Mouse (Mus musculus): ENCODE data around the gene Atp5d. TPM values are rescaled to one million over a fixed set of nuclear protein-coding genes. Genes with fewer than 3 reads are reported as not detected.
A peak's percentile ranks its signal among the peaks of the same experiment; 100 is the strongest.

Atp5d gene
- polyA plus RNA-seq (2015; fragmentation: Nextera tagmentation; extraction: Ambion mirVana) = 594 and 612 TPM in 2 replicates

DNA sequence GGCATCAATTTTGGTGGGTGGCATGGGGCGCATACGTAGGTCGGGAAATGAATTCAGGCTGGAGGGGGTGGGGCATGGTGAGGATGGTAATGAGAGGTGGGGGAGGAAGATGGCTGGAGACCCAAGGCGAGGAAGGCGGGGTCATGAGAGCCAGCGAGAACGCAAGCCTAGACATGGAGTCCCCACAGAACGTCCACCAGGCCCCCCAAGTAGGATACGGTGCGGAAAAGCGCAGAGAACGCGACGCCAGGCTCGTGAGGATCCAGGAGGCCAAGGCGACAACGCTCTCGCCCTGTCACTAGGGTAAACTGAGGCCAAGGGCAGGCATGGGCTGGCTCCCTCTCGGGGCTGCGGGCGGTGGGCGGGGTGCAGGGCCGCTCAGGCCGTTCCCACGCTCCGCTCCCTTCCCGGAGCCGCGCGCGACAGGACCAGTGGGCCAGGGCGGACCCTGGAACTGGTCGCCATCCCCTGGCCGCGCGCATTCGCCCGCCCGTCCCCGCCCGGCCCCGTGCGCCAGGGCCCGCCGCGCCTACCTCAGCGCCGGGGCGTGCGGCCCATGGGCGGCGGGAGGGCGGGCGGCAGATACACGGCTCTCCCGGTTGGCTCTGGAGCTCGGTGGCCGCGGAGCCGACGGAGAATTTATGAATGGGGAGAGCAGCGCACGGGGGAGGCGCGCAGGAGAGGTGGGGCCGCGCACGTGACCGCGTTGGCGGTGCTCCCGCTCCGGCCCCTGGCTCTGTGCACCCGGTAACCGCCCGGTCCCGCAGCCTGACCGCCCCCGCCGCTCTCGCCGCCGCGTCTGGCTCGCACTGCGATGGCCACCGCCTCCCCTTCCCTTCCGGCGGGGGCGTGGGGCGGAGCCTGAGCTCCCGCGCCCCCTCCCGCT lies at the start of gene Atp5d:
Atp5d (plus strand) TSS at position 80 of the 886 bp plus-strand sequence.
- Histone ChIP-seq H3K9me3 (replicated peaks) (no peaks in the 10 kb centered on the region), H3K9ac (peak within 1 kb of the TSS; percentile 90), H3K27ac (peak within 1 kb of the TSS; percentile 83), H3K4me2 (peak within 1 kb of the TSS; percentile 98), H3K4me3 (replicated peaks) (peak within 1 kb of the TSS; percentile 74), H3K4me1 (peaks cover 68% of the 10 kb centered on the region), H3K27me3 (peaks cover 33% of the 10 kb centered on the region), H3K36me3 (peaks cover 21% of the 10 kb centered on the region)
- WGBS = under 1% methylated on average over 81 of the region's 94 CpGs
- peak; percentile 4; the same call in 1 of the 2 replicates for ATAC-seq (replicated peaks; ENCODE audit: low FRiP score)

DNA sequence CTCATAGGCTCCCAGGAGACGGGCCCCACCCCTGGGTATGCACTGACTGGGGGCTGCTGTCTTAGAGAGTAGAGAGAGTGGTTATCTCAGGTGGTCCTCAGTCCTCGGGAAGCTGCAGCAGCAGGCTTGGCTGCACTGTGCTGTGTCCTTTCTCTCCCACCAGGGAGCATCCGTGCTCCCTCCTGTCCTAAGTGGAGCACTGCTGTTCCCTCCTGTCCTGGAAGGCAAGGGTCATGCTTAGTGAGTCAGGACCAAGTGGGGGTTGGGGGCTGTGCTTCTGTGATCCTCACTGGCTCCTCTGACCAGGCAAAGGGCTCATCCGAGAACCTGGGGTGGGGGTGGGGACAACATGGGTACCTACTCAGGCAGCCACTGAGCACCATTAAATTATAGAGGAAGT lies 49.3 kb upstream of the Atp5d start:
- Histone ChIP-seq H3K27me3 (no peaks in the 10 kb centered on the region), H3K4me3 (replicated peaks) (no peak overlapping the region), H3K27ac (0 out of 2 replicates have a peak overlapping the region, but pooled peaks have one; percentile 18), H3K36me3 (peaks cover 15% of the 10 kb centered on the region), H3K4me2 (no peak overlapping the region), H3K9ac (no peak overlapping the region), H3K4me1 (peaks cover 43% of the 10 kb centered on the region), H3K9me3 (replicated peaks) (no peaks in the 10 kb centered on the region)
- 0 out of 2 replicates have a peak, but pooled peaks have one; percentile 5 for ATAC-seq (replicated peaks; ENCODE audit: low FRiP score)
- WGBS = 43% methylated on average over 4 of the region's 4 CpGs

DNA sequence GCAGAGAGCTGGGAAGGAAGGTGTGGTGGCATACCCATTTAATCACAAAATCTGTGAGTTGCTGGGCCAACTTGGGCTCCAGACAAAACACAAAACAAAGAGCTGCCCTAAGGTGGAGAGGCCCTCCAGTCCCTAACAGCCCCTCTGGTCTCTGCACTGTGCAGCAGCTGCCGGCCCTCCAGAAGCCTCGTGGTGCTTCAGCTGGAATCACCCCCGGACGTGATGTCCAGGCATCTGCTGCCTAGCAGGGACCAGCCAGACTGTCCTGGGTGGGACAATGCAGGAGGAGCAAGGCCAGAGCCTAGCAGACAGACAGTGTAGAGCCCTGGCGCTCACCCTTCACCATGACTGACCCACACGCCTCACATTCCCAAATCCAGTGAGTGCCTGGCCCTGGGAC lies 46.9 kb upstream of the Atp5d start:
- Histone ChIP-seq H3K9ac (no peak overlapping the region), H3K36me3 (no peaks in the 10 kb centered on the region), H3K4me3 (replicated peaks) (no peak overlapping the region), H3K4me2 (no peak overlapping the region), H3K4me1 (peaks cover 46% of the 10 kb centered on the region), H3K27ac (no peak overlapping the region), H3K27me3 (no peaks in the 10 kb centered on the region), H3K9me3 (replicated peaks) (no peaks in the 10 kb centered on the region)
- 91% methylated on average over 6 of the region's 6 CpGs for WGBS
- no peak for ATAC-seq (replicated peaks; ENCODE audit: low FRiP score)

DNA sequence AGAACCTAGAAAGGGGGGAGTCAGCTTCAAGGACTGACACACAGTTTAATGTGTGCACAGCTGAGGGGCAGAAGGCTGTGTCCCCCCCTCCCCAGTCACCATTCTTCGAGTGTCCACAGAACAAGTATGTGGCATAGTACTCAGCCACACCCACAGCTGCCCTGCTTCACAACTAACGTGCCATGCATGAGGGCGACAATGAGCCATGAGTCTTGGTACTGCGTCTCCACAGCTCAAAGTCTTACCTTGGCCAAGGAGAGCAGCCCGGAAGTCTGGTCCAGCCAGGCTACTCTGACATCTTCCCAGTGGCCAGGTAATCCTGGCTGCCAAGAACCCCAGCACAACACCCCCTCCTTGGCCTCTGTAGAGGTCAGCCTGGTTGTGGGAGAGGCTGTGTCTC lies 45.7 kb upstream of the Atp5d start:
- H3K4me2 ChIP-seq = no peak overlapping the region
- H3K27ac ChIP-seq = no peak overlapping the region
- H3K9me3 ChIP-seq (replicated peaks) = no peaks in the 10 kb centered on the region
- no peak overlapping the region for H3K4me3 ChIP-seq (replicated peaks)
- no peak overlapping the region for H3K9ac ChIP-seq
- WGBS = 76% methylated on average over 5 of the region's 5 CpGs
- ATAC-seq (replicated peaks; ENCODE audit: low FRiP score) = no peak
- no peaks in the 10 kb centered on the region for H3K27me3 ChIP-seq
- H3K36me3 ChIP-seq = no peaks in the 10 kb centered on the region
- peaks cover 53% of the 10 kb centered on the region for H3K4me1 ChIP-seq

- Histone ChIP-seq H3K4me1 (peaks cover 64% of the 10 kb centered on the region), H3K27me3 (no peaks in the 10 kb centered on the region), H3K9me3 (replicated peaks) (no peaks in the 10 kb centered on the region), H3K36me3 (no peaks in the 10 kb centered on the region), H3K27ac (no peak overlapping the region), H3K9ac (no peak overlapping the region), H3K4me3 (replicated peaks) (no peak overlapping the region), H3K4me2 (no peak overlapping the region)
- ATAC-seq (replicated peaks; ENCODE audit: low FRiP score) = no peak
- WGBS = 88% methylated on average over 6 of the region's 6 CpGs
These were observed 44.3 kb upstream of the Atp5d start for GRCm38 (mm10) chr10:80094085-80094484.

DNA sequence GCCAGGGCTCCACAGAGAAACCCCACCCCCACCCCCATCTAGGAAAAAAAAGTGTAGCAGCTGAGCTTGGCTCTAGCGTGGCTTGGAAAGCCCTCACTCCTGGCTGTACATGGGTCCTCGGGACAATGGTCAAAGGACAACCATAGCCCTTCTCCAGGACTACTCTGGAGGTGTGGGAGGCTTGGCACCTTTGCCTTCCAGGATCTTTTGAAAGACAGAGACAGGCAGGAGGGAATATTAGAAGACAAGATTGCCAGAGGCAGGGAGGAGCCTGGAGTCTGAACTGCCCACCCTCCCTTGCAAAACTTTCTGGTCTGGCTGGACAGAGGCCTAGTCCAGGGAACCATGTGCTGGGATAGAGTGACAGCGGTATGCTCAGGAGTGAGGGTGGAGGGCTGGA lies 43.7 kb upstream of the Atp5d start:
- WGBS = 67% methylated on average over 3 of the region's 3 CpGs
- Histone ChIP-seq H3K4me1 (peaks cover 64% of the 10 kb centered on the region), H3K4me3 (replicated peaks) (no peak overlapping the region), H3K9me3 (replicated peaks) (no peaks in the 10 kb centered on the region), H3K27ac (0 out of 2 replicates have a peak overlapping the region, but pooled peaks have one; percentile 3), H3K36me3 (no peaks in the 10 kb centered on the region), H3K4me2 (no peak overlapping the region), H3K9ac (no peak overlapping the region), H3K27me3 (no peaks in the 10 kb centered on the region)
- ATAC-seq (replicated peaks; ENCODE audit: low FRiP score) = no peak

DNA sequence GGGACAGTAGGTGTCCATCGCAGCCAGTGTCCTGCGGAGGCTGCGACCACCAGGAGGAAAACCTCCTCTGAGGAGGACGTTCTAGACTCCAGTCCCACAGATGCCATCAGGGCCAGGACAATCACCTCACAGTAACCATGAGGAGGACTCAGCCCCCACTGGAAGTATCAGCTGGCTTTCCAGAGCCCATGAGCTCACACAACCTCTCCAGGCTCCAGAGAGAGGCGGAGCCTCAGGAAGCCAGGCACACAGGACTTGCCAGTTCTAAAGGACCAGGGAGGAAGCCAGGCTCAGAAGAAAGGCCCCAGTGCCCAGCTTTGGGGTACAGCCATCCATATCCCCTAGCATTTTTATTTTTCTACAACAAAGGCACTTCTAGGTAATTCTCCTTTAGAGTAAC lies 42.9 kb upstream of the Atp5d start:
- H3K9ac ChIP-seq = no peak overlapping the region
- 81% methylated on average over 5 of the region's 5 CpGs for WGBS
- peaks cover 68% of the 10 kb centered on the region for H3K4me1 ChIP-seq
- no peak for ATAC-seq (replicated peaks; ENCODE audit: low FRiP score)
- H3K4me3 ChIP-seq (replicated peaks) = no peak overlapping the region
- H3K4me2 ChIP-seq = no peak overlapping the region
- no peaks in the 10 kb centered on the region for H3K27me3 ChIP-seq
- H3K36me3 ChIP-seq = no peaks in the 10 kb centered on the region
- no peaks in the 10 kb centered on the region for H3K9me3 ChIP-seq (replicated peaks)
- peak overlapping the region; percentile 3; the same call in 1 of the 2 replicates for H3K27ac ChIP-seq

GRCm38 (mm10) chr10:80097275-80097674 lies 41.2 kb upstream of the Atp5d start:
- Histone ChIP-seq H3K27me3 (no peaks in the 10 kb centered on the region), H3K4me1 (peaks cover 83% of the 10 kb centered on the region), H3K9ac (no peak overlapping the region), H3K4me3 (replicated peaks) (no peak overlapping the region), H3K27ac (peak overlapping the region; percentile 78), H3K9me3 (replicated peaks) (no peaks in the 10 kb centered on the region), H3K4me2 (peak overlapping the region; percentile 25), H3K36me3 (no peaks in the 10 kb centered on the region)
- ATAC-seq (replicated peaks; ENCODE audit: low FRiP score) = no peak; the same call in 1 of the 2 replicates
- 12% methylated on average over 6 of the region's 7 CpGs for WGBS

- no peaks in the 10 kb centered on the region for H3K27me3 ChIP-seq
- WGBS = 82% methylated on average over 5 of the region's 5 CpGs
- no peaks in the 10 kb centered on the region for H3K9me3 ChIP-seq (replicated peaks)
- H3K27ac ChIP-seq = no peak overlapping the region
- no peaks in the 10 kb centered on the region for H3K36me3 ChIP-seq
- no peak overlapping the region for H3K9ac ChIP-seq
- H3K4me2 ChIP-seq = no peak overlapping the region
- no peak overlapping the region for H3K4me3 ChIP-seq (replicated peaks)
- peaks cover 84% of the 10 kb centered on the region for H3K4me1 ChIP-seq
- no peak for ATAC-seq (replicated peaks; ENCODE audit: low FRiP score)
These were observed 39.8 kb upstream of the Atp5d start for GRCm38 (mm10) chr10:80098630-80099029.

DNA sequence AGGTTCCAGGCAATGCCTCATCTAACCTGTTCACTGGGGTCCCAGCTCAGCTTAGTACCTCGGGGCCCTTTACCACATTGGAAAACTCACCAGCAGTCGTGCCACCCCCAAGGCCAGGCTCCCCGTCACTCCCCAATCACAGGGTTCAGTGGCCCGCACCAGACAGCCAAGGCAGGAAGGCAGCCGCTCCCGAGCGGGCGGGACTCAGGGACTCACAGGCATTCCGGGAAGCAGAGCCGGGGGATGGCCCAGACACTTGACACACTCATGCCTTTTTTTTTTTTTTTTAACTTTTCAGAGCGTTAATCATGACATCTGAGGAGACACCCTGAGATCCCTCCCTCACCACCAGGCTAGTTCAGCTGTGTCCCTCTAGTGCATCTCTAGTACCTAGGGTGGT lies 37.5 kb upstream of the Atp5d start:
- H3K9ac ChIP-seq = peak overlapping the region; percentile 16; the same call in 1 of the 2 replicates
- H3K4me1 ChIP-seq = peaks cover 65% of the 10 kb centered on the region
- no peaks in the 10 kb centered on the region for H3K27me3 ChIP-seq
- H3K4me2 ChIP-seq = peak overlapping the region; percentile 89
- no peaks in the 10 kb centered on the region for H3K9me3 ChIP-seq (replicated peaks)
- peak; percentile 22; the same call in 1 of the 2 replicates for ATAC-seq (replicated peaks; ENCODE audit: low FRiP score)
- H3K27ac ChIP-seq = peak overlapping the region; percentile 28; the same call in 1 of the 2 replicates
- H3K4me3 ChIP-seq (replicated peaks) = peak overlapping the region; percentile 99
- 29% methylated on average over 11 of the region's 11 CpGs for WGBS
- no peaks in the 10 kb centered on the region for H3K36me3 ChIP-seq

- Histone ChIP-seq H3K36me3 (no peaks in the 10 kb centered on the region), H3K4me3 (replicated peaks) (peak overlapping the region; percentile 99), H3K9ac (peak overlapping the region; percentile 89), H3K4me1 (peaks cover 51% of the 10 kb centered on the region), H3K4me2 (peak overlapping the region; percentile 89), H3K27ac (peak overlapping the region; percentile 22; the same call in 1 of the 2 replicates), H3K9me3 (replicated peaks) (no peaks in the 10 kb centered on the region), H3K27me3 (no peaks in the 10 kb centered on the region)
- ATAC-seq (replicated peaks; ENCODE audit: low FRiP score) = peak; percentile 88
- WGBS = 1% methylated on average over 59 of the region's 59 CpGs
These were observed 36.1 kb upstream of the Atp5d start for GRCm38 (mm10) chr10:80102216-80102915.

GRCm38 (mm10) chr10:80103032-80103431 lies 35.4 kb upstream of the Atp5d start:
- peak overlapping the region; percentile 22; the same call in 1 of the 2 replicates for H3K27ac ChIP-seq
- no peak for ATAC-seq (replicated peaks; ENCODE audit: low FRiP score)

More at GRCm38 (mm10) chr10:80103032-80103431, 35.4 kb upstream of the Atp5d start:
- no peak overlapping the region for H3K9ac ChIP-seq
- H3K9me3 ChIP-seq (replicated peaks) = no peaks in the 10 kb centered on the region
- WGBS = 87% methylated on average over 2 of the region's 2 CpGs
- no peaks in the 10 kb centered on the region for H3K36me3 ChIP-seq
- H3K4me2 ChIP-seq = peak overlapping the region; percentile 89; the same call in 1 of the 2 replicates
- no peaks in the 10 kb centered on the region for H3K27me3 ChIP-seq
- peak overlapping the region; percentile 99; the same call in 1 of the 2 replicates for H3K4me3 ChIP-seq (replicated peaks)
- H3K4me1 ChIP-seq = peaks cover 45% of the 10 kb centered on the region

Data from kidney, embryonic 15.5 days (tissue).